Mouse (Mus musculus) erythroblast, embryonic 14.5 days (primary cell): ENCODE data around the gene Bzw2.

Experiments
- GATA1 ChIP-seq: IDR thresholded peaks from 2 replicates; pipeline ENCODE4 v1.6.1; 2012; ENCODE audit warnings: low read length, inconsistent platforms, mixed read lengths
- TAL1 ChIP-seq: IDR thresholded peaks from 3 replicates; pipeline ENCODE4 v1.6.1; 2012; ENCODE audit warnings: low read length, inconsistent platforms, mixed read lengths

DNA sequence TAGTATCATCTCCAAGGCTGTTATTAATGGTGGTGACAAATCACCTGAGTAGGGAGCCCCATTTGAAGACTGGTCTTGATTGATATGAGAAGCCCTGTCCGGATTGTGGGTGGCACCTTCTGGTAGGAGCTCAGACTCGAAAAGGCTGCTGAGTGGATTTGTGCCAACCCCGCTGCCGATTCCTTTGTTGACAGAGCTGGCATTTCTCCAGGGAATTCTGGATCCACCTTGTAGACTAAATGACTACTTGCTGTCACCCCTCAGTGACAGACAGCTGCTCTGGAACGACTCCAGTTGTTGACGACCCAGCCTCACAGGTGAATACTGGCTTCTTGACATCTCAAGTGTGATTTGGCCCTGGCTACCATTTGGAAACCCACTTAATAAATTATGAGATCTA, 68.7 kb downstream of the Bzw2 start:
- no peak for TF ChIP-seq TAL1
- TF ChIP-seq GATA1 = no peak
